Mouse (Mus musculus) gastrocnemius, postnatal 25 days (tissue): ENCODE measurements around the gene Gpr156. TPM values are rescaled to one million over a fixed set of nuclear protein-coding genes. Genes with fewer than 3 reads are reported as not detected.

Experiments
- total RNA-seq, 2 experiments: library from RNA; stranded (reverse); gene quantifications; 1 replicate in 1 of 2; 2 replicates in 1 of 2; pipeline ENCODE4 v1.2.3; 2021

The Gpr156 gene
- total RNA-seq, 2 experiments from 2014 or later = 0.13 TPM; not detected in 1

Other genes with a start within 250 kb of the Gpr156 start
- gene Fstl1, start 139.6 kb upstream of the Gpr156 start, total RNA-seq = 100 to 1,000 TPM in 1 of 2 experiments, 10 to 100 TPM in 1; 90.0 to 135 TPM
- gene Gm36028, start 55.4 kb upstream of the Gpr156 start, total RNA-seq = not detected
- 10 to 100 TPM; 36.5 to 38.3 TPM for gene Lrrc58, start 48.1 kb upstream of the Gpr156 start, total RNA-seq
- gene Gsk3b, start 172.5 kb downstream of the Gpr156 start, total RNA-seq = 10 to 100 TPM; 49.5 to 51.7 TPM